Mouse (Mus musculus) MEL-GATA-1-ER (cell line): ENCODE measurements around the gene Stoml3.

ENCODE experiments used
- DNase-seq: peaks from one replicate; pipeline ENCODE4 v3.0.0-alpha.2; 2012; ENCODE audit warnings: low read depth; ENCODE audit errors: extremely low read depth

Gene Stoml3

GRCm38 (mm10) chr3:53477468-53477867 is 11.0 kb upstream of the Stoml3 start:
- no peak for DNase-seq

GRCm38 (mm10) chr3:53478419-53479046 is 9.9 kb upstream of the Stoml3 start:
- DNase-seq = no peak

GRCm38 (mm10) chr3:53483414-53484059 is 4.9 kb upstream of the Stoml3 start:
- no peak for DNase-seq

- DNase-seq = no peak
These were observed 1.9 kb upstream of the Stoml3 start for GRCm38 (mm10) chr3:53486561-53486960.

GRCm38 (mm10) chr3:53486996-53487576 is 1.4 kb upstream of the Stoml3 start:
- no peak for DNase-seq

- no peak for DNase-seq
These were observed 10.0 kb downstream of the Stoml3 start for GRCm38 (mm10) chr3:53498351-53498905.

GRCm38 (mm10) chr3:53502428-53502827 is 14.0 kb downstream of the Stoml3 start:
- no peak for DNase-seq

- no peak for DNase-seq
These were observed 24.6 kb downstream of the Stoml3 start for GRCm38 (mm10) chr3:53513096-53513495.

GRCm38 (mm10) chr3:53514221-53515065 is 26.0 kb downstream of the Stoml3 start:
- DNase-seq = no peak

GRCm38 (mm10) chr3:53522794-53523193 is 34.3 kb downstream of the Stoml3 start:
- no peak for DNase-seq

GRCm38 (mm10) chr3:53525737-53526136 is 37.3 kb downstream of the Stoml3 start:
- DNase-seq = no peak

GRCm38 (mm10) chr3:53530305-53530704 is 41.9 kb downstream of the Stoml3 start:
- no peak for DNase-seq

GRCm38 (mm10) chr3:53532091-53532490 is 43.6 kb downstream of the Stoml3 start:
- DNase-seq = no peak

- DNase-seq = no peak
These were observed 64.2 kb downstream of the Stoml3 start for GRCm38 (mm10) chr3:53552691-53553090.

GRCm38 (mm10) chr3:53555031-53555952 is 66.8 kb downstream of the Stoml3 start:
- DNase-seq = no peak

GRCm38 (mm10) chr3:53557388-53558214 is 69.1 kb downstream of the Stoml3 start:
- DNase-seq = no peak
